14 mouse cellular contexts compared by ENCODE assay signal in genomic region chr3:35353920-35354319, GRCm38 (mm10).
A peak's percentile ranks its signal among the peaks of the same experiment; 100 is the strongest.
DNase-seq lines count a peak whose midpoint lies in the region; ATAC-seq and TF ChIP-seq lines count a peak whose summit lies in the region.
"Had no signal": no experiment of that assay in that cellular context is flagged by ENCODE, and none has a peak within 500 bp of the region (broad histone marks: within the 10 kb centered on the region; RNA-seq: fewer than 3 reads in every experiment).

No protein-coding gene starts in this region.

- DNase-seq in heart, adult 11 months, result peak; percentile 81
- DNase-seq in brain, embryonic 14.5 days (ENCODE audit: low read depth), result peak; percentile 92
- DNase-seq in forebrain, postnatal 0 days, result no peak
- DNase-seq in mesoderm, embryonic 11.5 days (ENCODE audit: low read depth, low spot score), result peak; percentile 59
- no peak for DNase-seq in adrenal gland, postnatal 25 days
- no peak for DNase-seq in cerebellum, postnatal 4 days (ENCODE audit: low spot score in 2 of 2)
- no peak for DNase-seq in layer of hippocampus, adult 9-11 months
- DNase-seq: cerebellum, adult 11-12 months; heart, postnatal 14 days; kidney, adult 11 months; thymus, postnatal 36 days had no signal

- WGBS in heart, embryonic 12.5 days, result 55% methylated on average over 7 of the region's 7 CpGs
- WGBS in forebrain, postnatal 0 days, result 26% methylated on average over 7 of the region's 7 CpGs

- H3K4me3 ChIP-seq in heart, embryonic 12.5 days, result no peak overlapping the region
- H3K4me3 ChIP-seq in forebrain, postnatal 0 days (ENCODE audit: low read depth, low read length), result no peak overlapping the region

- no peak overlapping the region for H3K4me2 ChIP-seq in heart, embryonic 12.5 days
- H3K4me2 ChIP-seq in forebrain, postnatal 0 days (ENCODE audit: low read depth), result no peak overlapping the region
- H3K4me2 ChIP-seq: liver, embryonic 11.5 days had no signal

- H3K27ac ChIP-seq in heart, embryonic 12.5 days (ENCODE audit: poor library complexity, severe bottlenecking), result no peak overlapping the region
- no peak overlapping the region for H3K27ac ChIP-seq in forebrain, postnatal 0 days (ENCODE audit: low read depth, low read length)

- H3K36me3 ChIP-seq in heart, embryonic 12.5 days, result no peaks in the 10 kb centered on the region
- H3K36me3 ChIP-seq in forebrain, postnatal 0 days (ENCODE audit: insufficient read depth), result no peaks in the 10 kb centered on the region

- no peaks in the 10 kb centered on the region for H3K9me3 ChIP-seq in heart, embryonic 12.5 days (replicated peaks)
- H3K9me3 ChIP-seq in forebrain, postnatal 0 days (ENCODE audit: low read length), result no peaks in the 10 kb centered on the region

- no peak for TF ChIP-seq CTCF in brain, embryonic 14.5 days (IDR thresholded peaks at IDR 0.05; ENCODE audit: borderline replicate concordance, extremely low read depth, insufficient read depth, insufficient read length)
- TF ChIP-seq CTCF in forebrain, postnatal 0 days (IDR thresholded peaks at IDR 0.05; ENCODE audit: low read depth), result no peak

- TF ChIP-seq POLR2A in brain, embryonic 14.5 days (IDR thresholded peaks at IDR 0.05; ENCODE audit: borderline replicate concordance, extremely low read depth, insufficient read depth, insufficient read length, poor library complexity, severe bottlenecking), result no peak

- no peaks in the 10 kb centered on the region for H3K27me3 ChIP-seq in heart, embryonic 12.5 days (replicated peaks)
- no peaks in the 10 kb centered on the region for H3K27me3 ChIP-seq in forebrain, postnatal 0 days (ENCODE audit: insufficient read depth, low read length)
- H3K27me3 ChIP-seq: CH12.LX had no signal

- no peak overlapping the region for H3K9ac ChIP-seq in heart, embryonic 12.5 days
- H3K9ac ChIP-seq in forebrain, postnatal 0 days, result no peak overlapping the region

- no peak for ATAC-seq in heart, embryonic 12.5 days (ENCODE audit: insufficient number of reproducible peaks, low FRiP score)
- ATAC-seq in forebrain, postnatal 0 days, result peak; percentile 89

- no peaks in the 10 kb centered on the region for H3K4me1 ChIP-seq in heart, embryonic 12.5 days (replicated peaks)
- no peaks in the 10 kb centered on the region for H3K4me1 ChIP-seq in forebrain, postnatal 0 days (ENCODE audit: insufficient read depth)

Comparison
In these comparisons a context has a peak if more than half of its experiments do, and no peak if none do; other contexts are left out.
1. DNase-seq: peak in heart, adult 11 months (single experiment), brain, embryonic 14.5 days (single experiment) and mesoderm, embryonic 11.5 days (single experiment); none in forebrain, postnatal 0 days (single experiment), adrenal gland, postnatal 25 days (single experiment), cerebellum, postnatal 4 days (0 of 2) and layer of hippocampus, adult 9-11 months (single experiment).